Mouse (Mus musculus) olfactory bulb, adult 2 months (tissue): ENCODE results near the gene Calu. TPM values are rescaled to one million over a fixed set of nuclear protein-coding genes. Genes with fewer than 3 reads are reported as not detected.

Experiments used
- H3K27ac ChIP-seq: fragments of 200-500 bp; 2 replicates; pipeline ENCODE4 v1.5.1; 2012; ENCODE audit warnings: low read depth, low read length; ENCODE audit not compliant: insufficient read depth
- H3K4me1 ChIP-seq: fragments of 200-500 bp; 2 replicates; pipeline ENCODE4 v1.6.1; 2012; ENCODE audit warnings: low read length; ENCODE audit not compliant: control insufficient read depth, insufficient read depth
- H3K4me3 ChIP-seq: fragments of 200-500 bp; 2 replicates; pipeline ENCODE4 v1.5.1; 2012; ENCODE audit warnings: mild to moderate bottlenecking, low read depth, low read length, moderate library complexity; ENCODE audit not compliant: insufficient read depth
- CTCF ChIP-seq: fragments of 200-500 bp; IDR thresholded peaks from 2 replicates; pipeline ENCODE4 v1.5.1; 2012; ENCODE audit warnings: low read depth, mild to moderate bottlenecking, low read length, moderate library complexity; ENCODE audit not compliant: insufficient read depth
- POLR2A ChIP-seq: fragments of 200-500 bp; IDR thresholded peaks from 2 replicates; pipeline ENCODE4 v1.6.1; 2012; ENCODE audit warnings: mild to moderate bottlenecking, low read depth, low read length, moderate library complexity; ENCODE audit not compliant: insufficient read depth
- WGBS: fragments of 180-500 bp; shearing (Covaris S2); methylation state at CpG from one replicate; pipeline ENCODE4 v1.1.7; 2018; 5-methylcytosine and 5-hydroxymethylcytosine counted together
- polyA plus RNA-seq: library from polyadenylated mRNA; stranded (reverse); fragments of >200 nt; gene quantifications from 2 replicates; pipeline ENCODE4 v1.2.4, GENCODE M21; 2012; ENCODE audit warnings: low replicate concordance; ENCODE audit not compliant: missing spikeins, insufficient read depth, insufficient read length

Calu gene
- polyA plus RNA-seq, 1 experiment: not detected

DNA sequence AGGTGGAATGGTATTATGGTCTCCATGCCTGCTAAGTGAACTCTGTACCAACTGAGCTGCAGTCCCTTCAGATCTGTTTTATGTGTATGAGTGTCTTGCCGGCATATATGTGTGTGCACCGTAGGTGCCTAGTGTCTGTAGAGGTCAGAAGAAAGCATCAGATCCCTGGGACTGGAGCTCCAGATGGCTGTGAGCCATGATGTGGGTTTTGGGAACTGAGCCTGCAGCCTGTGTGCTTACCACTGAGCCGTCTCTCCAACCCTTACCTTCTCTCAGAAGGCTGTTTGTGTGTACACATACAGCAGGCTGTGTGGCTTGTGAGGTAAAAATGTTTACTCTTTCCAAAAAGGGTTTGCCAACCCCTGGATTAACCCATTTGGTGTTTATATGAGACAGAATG is 11.5 kb downstream of the Calu start:
- TF ChIP-seq CTCF (no peak), POLR2A (no peak)
- Histone ChIP-seq H3K4me1 (peaks cover 2% of the 10 kb centered on the region; the same call in 1 of the 2 replicates), H3K27ac (no peak overlapping the region), H3K4me3 (no peak overlapping the region)
- 74% methylated on average over 3 of the region's 3 CpGs for WGBS

DNA sequence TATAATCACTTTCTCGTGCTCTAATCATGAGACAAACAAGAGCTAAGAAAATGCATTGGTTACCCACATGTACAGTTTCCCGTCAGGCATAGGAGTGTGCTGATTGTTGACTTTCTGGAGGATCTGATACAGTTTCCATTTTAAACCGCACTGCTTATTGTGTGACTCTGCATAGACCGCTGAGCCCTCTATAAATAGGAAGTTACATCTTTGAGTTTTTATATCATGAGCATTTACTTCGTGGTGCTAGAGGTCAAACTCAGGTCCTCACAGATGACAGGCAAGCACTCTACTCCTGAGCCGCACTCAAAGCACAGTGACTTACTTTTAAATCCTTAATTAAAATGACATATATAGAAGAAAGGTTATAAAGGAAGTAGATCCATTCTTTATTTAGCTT is 12.3 kb downstream of the Calu start:
- Histone ChIP-seq H3K27ac (no peak overlapping the region), H3K4me1 (peaks cover 2% of the 10 kb centered on the region; the same call in 1 of the 2 replicates), H3K4me3 (no peak overlapping the region)
- WGBS: 57% methylated on average over 6 of the region's 6 CpGs
- TF ChIP-seq POLR2A (no peak), CTCF (no peak)

DNA sequence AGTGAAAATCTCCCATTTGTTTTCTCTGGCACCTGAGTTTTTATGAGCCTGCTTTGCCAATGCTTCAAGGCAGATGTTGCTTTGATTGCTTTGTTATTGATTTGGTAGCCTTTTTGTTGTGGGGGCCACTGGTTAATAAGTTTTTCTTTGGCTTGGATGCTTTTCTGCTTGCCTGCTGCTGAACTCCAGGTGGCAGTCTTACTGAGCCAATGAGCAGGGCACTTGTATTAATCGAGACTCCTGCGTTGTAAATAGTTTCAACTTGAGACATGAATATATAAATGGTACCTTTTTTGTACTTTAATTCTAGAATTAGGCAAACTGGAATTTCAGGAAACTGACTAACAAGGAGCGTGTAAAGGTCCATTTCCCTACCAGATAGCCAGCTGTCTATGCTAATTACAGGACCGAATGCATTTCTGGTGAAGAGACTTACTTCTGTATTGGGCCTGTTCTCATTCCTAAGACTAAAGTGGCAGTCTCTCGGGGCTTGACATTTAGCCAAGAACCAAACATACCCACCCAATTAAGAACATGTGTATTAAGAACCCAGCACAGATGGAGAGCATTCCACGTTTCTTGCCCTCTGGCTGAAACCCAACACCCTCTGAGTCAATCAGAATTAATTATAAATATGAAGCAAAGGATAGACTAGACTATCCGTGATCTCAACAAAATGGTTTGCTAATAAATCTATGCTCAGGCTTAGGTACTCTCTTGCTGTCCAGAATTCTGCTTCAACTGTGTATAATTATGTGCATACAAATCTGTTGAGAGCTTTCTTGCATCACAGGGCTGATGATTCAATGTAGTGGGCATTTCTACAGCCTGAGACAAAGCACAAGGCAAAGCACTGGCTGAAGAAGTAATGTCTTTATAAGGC is 14.6 kb downstream of the Calu start:
- WGBS: 24% methylated on average over 7 of the region's 7 CpGs
- Histone ChIP-seq H3K4me1 (peaks cover under 1% of the 10 kb centered on the region; the same call in 1 of the 2 replicates), H3K4me3 (no peak overlapping the region), H3K27ac (no peak overlapping the region)
- TF ChIP-seq CTCF (no peak), POLR2A (no peak)

DNA sequence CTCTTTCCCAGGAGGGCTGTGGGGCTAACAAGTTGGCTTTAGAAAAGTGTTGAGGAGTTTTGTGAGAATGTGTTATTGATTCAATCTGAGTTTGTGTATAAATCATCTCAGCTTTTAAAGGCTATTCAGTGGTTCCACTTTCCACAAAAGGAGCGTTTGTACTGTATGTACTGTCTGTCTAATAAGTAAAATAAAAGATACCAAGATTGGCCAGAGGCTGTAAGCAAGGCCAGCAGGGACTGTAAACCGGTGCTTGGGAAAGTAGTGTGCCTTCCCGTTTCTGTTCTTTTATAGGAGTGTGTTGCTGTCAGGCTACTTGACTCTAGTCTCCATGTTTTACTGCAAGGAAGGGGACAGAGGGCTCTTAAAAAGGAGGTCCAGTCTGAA is 15.3 kb downstream of the Calu start:
- WGBS: 41% methylated on average over 3 of the region's 3 CpGs
- no peak overlapping the region for H3K4me3 ChIP-seq
- no peak overlapping the region for H3K27ac ChIP-seq
- no peaks in the 10 kb centered on the region for H3K4me1 ChIP-seq
- TF ChIP-seq POLR2A: no peak
- TF ChIP-seq CTCF: no peak

- 100% methylated on average over 1 of the region's 1 CpGs for WGBS
- no peak overlapping the region for H3K27ac ChIP-seq
- H3K4me1 ChIP-seq: no peaks in the 10 kb centered on the region
- no peak overlapping the region for H3K4me3 ChIP-seq
- no peak for TF ChIP-seq CTCF
- no peak for TF ChIP-seq POLR2A
Measured at GRCm38 (mm10) chr6:29365277-29365676, 17.4 kb downstream of the Calu start.

- H3K4me3 ChIP-seq: no peak overlapping the region
- H3K27ac ChIP-seq: no peak overlapping the region
- no peaks in the 10 kb centered on the region for H3K4me1 ChIP-seq
- TF ChIP-seq CTCF (no peak), POLR2A (no peak)
- WGBS: 74% methylated on average over 4 of the region's 4 CpGs
Measured at GRCm38 (mm10) chr6:29377386-29377785, 29.5 kb downstream of the Calu start.

DNA sequence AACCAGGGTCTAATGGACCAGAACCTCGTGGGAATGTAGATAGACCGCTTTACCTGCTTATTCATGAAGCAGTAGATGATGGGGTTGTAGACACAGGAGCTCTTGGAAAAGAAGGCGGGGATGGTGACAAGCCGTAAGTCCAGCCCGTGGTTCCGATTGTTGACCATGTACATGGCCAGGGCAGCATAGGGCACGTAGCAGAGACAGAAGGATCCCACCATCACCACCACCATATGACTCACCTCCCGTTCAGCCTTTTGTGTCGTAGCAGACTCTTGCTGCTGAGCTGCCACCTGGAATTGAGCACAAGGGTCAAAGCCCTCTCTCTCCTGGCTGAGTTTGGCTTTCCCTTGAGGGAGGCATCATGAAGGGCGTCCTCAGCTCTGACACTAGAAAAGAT is 30.8 kb downstream of the Calu start:
- Histone ChIP-seq H3K4me1 (no peaks in the 10 kb centered on the region), H3K27ac (no peak overlapping the region), H3K4me3 (no peak overlapping the region)
- TF ChIP-seq POLR2A: no peak
- no peak for TF ChIP-seq CTCF
- WGBS: 94% methylated on average over 10 of the region's 10 CpGs

- TF ChIP-seq POLR2A: no peak
- TF ChIP-seq CTCF: no peak
- H3K27ac ChIP-seq: no peak overlapping the region
- 94% methylated on average over 6 of the region's 6 CpGs for WGBS
- H3K4me3 ChIP-seq: no peak overlapping the region
- no peaks in the 10 kb centered on the region for H3K4me1 ChIP-seq
Measured at GRCm38 (mm10) chr6:29379954-29380353, 32.1 kb downstream of the Calu start.

- H3K27ac ChIP-seq: no peak overlapping the region
- H3K4me1 ChIP-seq: no peaks in the 10 kb centered on the region
- no peak for TF ChIP-seq CTCF
- no peak for TF ChIP-seq POLR2A
- no peak overlapping the region for H3K4me3 ChIP-seq
- WGBS: 49% methylated on average over 2 of the region's 2 CpGs
Measured at GRCm38 (mm10) chr6:29382442-29382841, 34.6 kb downstream of the Calu start.
